Mouse (Mus musculus): ENCODE results near the gene Olfr1290. TPM values are rescaled to one million over a fixed set of nuclear protein-coding genes. Genes with fewer than 3 reads are reported as not detected.

The Olfr1290 gene
- polyA plus RNA-seq (2016; fragmentation: Nextera tagmentation; extraction: Ambion mirVana) = not detected in 2 replicates

- no peak for DNase-seq (ENCODE audit: low spot score)
- no peaks in the 10 kb centered on the region for H3K27me3 ChIP-seq (ENCODE audit: low read depth, poor library complexity, severe bottlenecking)
- H3K36me3 ChIP-seq = no peaks in the 10 kb centered on the region
- 86% methylated on average over 5 of the region's 5 CpGs for WGBS
- no peak within 1 kb of the TSS for H3K27ac ChIP-seq (replicated peaks)
- no peak within 1 kb of the TSS for H3K4me3 ChIP-seq
- H3K9me3 ChIP-seq (replicated peaks) = no peaks in the 10 kb centered on the region; the same call in 1 of the 2 replicates
- no peaks in the 10 kb centered on the region for H3K4me1 ChIP-seq
Measured at GRCm38 (mm10) chr2:111493729-111494128, at the start of gene Olfr1290. Gene Olfr1290, minus strand, starts transcription at chr2:111493829.

GRCm38 (mm10) chr2:111540191-111540590, 46.6 kb upstream of the Olfr1290 start, which contains the start of gene Olfr1294:
Gene Olfr1294, minus strand, starts transcription at chr2:111540291.
- Histone ChIP-seq H3K27ac (replicated peaks) (no peak within 1 kb of the TSS), H3K4me1 (no peaks in the 10 kb centered on the region), H3K36me3 (no peaks in the 10 kb centered on the region), H3K9me3 (replicated peaks) (no peaks in the 10 kb centered on the region), H3K4me3 (no peak within 1 kb of the TSS), H3K27me3 (ENCODE audit: low read depth, poor library complexity, severe bottlenecking) (no peaks in the 10 kb centered on the region)
- no peak for DNase-seq (ENCODE audit: low spot score)
- WGBS = 62% methylated on average over 1 of the region's 1 CpGs

GRCm38 (mm10) chr2:111524903-111525302, 31.3 kb upstream of the Olfr1290 start, which contains the start of gene Olfr1293-ps:
Gene Olfr1293-ps, plus strand, starts transcription at chr2:111525203.
- Histone ChIP-seq H3K36me3 (no peaks in the 10 kb centered on the region), H3K4me1 (no peaks in the 10 kb centered on the region), H3K9me3 (replicated peaks) (peaks cover 3% of the 10 kb centered on the region; the same call in 1 of the 2 replicates), H3K27me3 (ENCODE audit: low read depth, poor library complexity, severe bottlenecking) (no peaks in the 10 kb centered on the region), H3K27ac (replicated peaks) (no peak within 1 kb of the TSS), H3K4me3 (no peak within 1 kb of the TSS)
- WGBS = 86% methylated on average over 1 of the region's 1 CpGs
- DNase-seq (ENCODE audit: low spot score) = no peak

GRCm38 (mm10) chr2:111517451-111517850, 23.8 kb upstream of the Olfr1290 start:
- Histone ChIP-seq H3K27ac (replicated peaks) (no peak overlapping the region), H3K9me3 (replicated peaks) (peaks cover 9% of the 10 kb centered on the region), H3K27me3 (ENCODE audit: low read depth, poor library complexity, severe bottlenecking) (no peaks in the 10 kb centered on the region), H3K4me1 (no peaks in the 10 kb centered on the region), H3K36me3 (no peaks in the 10 kb centered on the region), H3K4me3 (no peak overlapping the region)
- no peak for DNase-seq (ENCODE audit: low spot score)
- WGBS = 92% methylated on average over 10 of the region's 10 CpGs

- no peaks in the 10 kb centered on the region; the same call in 1 of the 2 replicates for H3K9me3 ChIP-seq (replicated peaks)
- H3K27ac ChIP-seq (replicated peaks) = no peak within 1 kb of the TSS
- no peaks in the 10 kb centered on the region for H3K36me3 ChIP-seq
- H3K27me3 ChIP-seq (ENCODE audit: low read depth, poor library complexity, severe bottlenecking) = no peaks in the 10 kb centered on the region
- H3K4me3 ChIP-seq = no peak within 1 kb of the TSS
- no peaks in the 10 kb centered on the region for H3K4me1 ChIP-seq
- WGBS = 88% methylated on average over 3 of the region's 3 CpGs
- no peak for DNase-seq (ENCODE audit: low spot score)
Measured at GRCm38 (mm10) chr2:111496880-111497279, 3.3 kb upstream of the Olfr1290 start, which contains the start of gene Olfr1291-ps1. Gene Olfr1291-ps1, plus strand, starts transcription at chr2:111497180.

GRCm38 (mm10) chr2:111480519-111480918, 13.1 kb downstream of the Olfr1290 start, which contains the start of gene Olfr1289:
Gene Olfr1289, plus strand, starts transcription at chr2:111480819.
- no peaks in the 10 kb centered on the region for H3K9me3 ChIP-seq (replicated peaks)
- H3K4me1 ChIP-seq = no peaks in the 10 kb centered on the region
- no peak within 1 kb of the TSS for H3K4me3 ChIP-seq
- no peak within 1 kb of the TSS for H3K27ac ChIP-seq (replicated peaks)
- 88% methylated on average over 1 of the region's 1 CpGs for WGBS
- no peaks in the 10 kb centered on the region for H3K27me3 ChIP-seq (ENCODE audit: low read depth, poor library complexity, severe bottlenecking)
- DNase-seq (ENCODE audit: low spot score) = no peak
- H3K36me3 ChIP-seq = no peaks in the 10 kb centered on the region

GRCm38 (mm10) chr2:111473801-111474200, 19.8 kb downstream of the Olfr1290 start, which contains the start of gene Olfr1288:
Gene Olfr1288, plus strand, starts transcription at chr2:111474101.
- H3K36me3 ChIP-seq = no peaks in the 10 kb centered on the region
- H3K27me3 ChIP-seq (ENCODE audit: low read depth, poor library complexity, severe bottlenecking) = no peaks in the 10 kb centered on the region
- no peaks in the 10 kb centered on the region for H3K9me3 ChIP-seq (replicated peaks)
- 90% methylated on average over 1 of the region's 1 CpGs for WGBS
- DNase-seq (ENCODE audit: low spot score) = no peak
- no peaks in the 10 kb centered on the region for H3K4me1 ChIP-seq
- H3K4me3 ChIP-seq = no peak within 1 kb of the TSS
- H3K27ac ChIP-seq (replicated peaks) = no peak within 1 kb of the TSS

- no peaks in the 10 kb centered on the region for H3K4me1 ChIP-seq
- H3K4me3 ChIP-seq = no peak within 1 kb of the TSS
- H3K9me3 ChIP-seq (replicated peaks) = no peaks in the 10 kb centered on the region; the same call in 1 of the 2 replicates
- DNase-seq (ENCODE audit: low spot score) = no peak
- H3K36me3 ChIP-seq = no peaks in the 10 kb centered on the region
- WGBS = 71% methylated on average over 1 of the region's 1 CpGs
- no peaks in the 10 kb centered on the region for H3K27me3 ChIP-seq (ENCODE audit: low read depth, poor library complexity, severe bottlenecking)
- H3K27ac ChIP-seq (replicated peaks) = no peak within 1 kb of the TSS
Measured at GRCm38 (mm10) chr2:111448842-111449241, 44.8 kb downstream of the Olfr1290 start, which contains the start of gene Olfr1287. Gene Olfr1287, plus strand, starts transcription at chr2:111449142.

Other genes starting within 250 kb of the Olfr1290 start
- not detected in 2 replicates for gene Olfr1276, start 239.3 kb downstream of the Olfr1290 start, polyA plus RNA-seq (2016; fragmentation: Nextera tagmentation; extraction: Ambion mirVana)
- not detected in 2 replicates for gene Olfr1277, start 219.7 kb downstream of the Olfr1290 start, polyA plus RNA-seq (2016; fragmentation: Nextera tagmentation; extraction: Ambion mirVana)
- not detected in 2 replicates for gene Olfr1278, start 203.7 kb downstream of the Olfr1290 start, polyA plus RNA-seq (2016; fragmentation: Nextera tagmentation; extraction: Ambion mirVana)
- not detected in 2 replicates for gene Olfr1279, start 193.2 kb downstream of the Olfr1290 start, polyA plus RNA-seq (2016; fragmentation: Nextera tagmentation; extraction: Ambion mirVana)
- not detected in 2 replicates for gene Olfr1280, start 179.8 kb downstream of the Olfr1290 start, polyA plus RNA-seq (2016; fragmentation: Nextera tagmentation; extraction: Ambion mirVana)
- gene Olfr1281, start 167.3 kb downstream of the Olfr1290 start, polyA plus RNA-seq (2016; fragmentation: Nextera tagmentation; extraction: Ambion mirVana) = not detected in 2 replicates
- gene Olfr1282, start 157.8 kb downstream of the Olfr1290 start, polyA plus RNA-seq (2016; fragmentation: Nextera tagmentation; extraction: Ambion mirVana) = not detected in 2 replicates
- gene Olfr1283, start 127.0 kb downstream of the Olfr1290 start, polyA plus RNA-seq (2016; fragmentation: Nextera tagmentation; extraction: Ambion mirVana) = not detected in 2 replicates
- gene Olfr1284, start 118.3 kb downstream of the Olfr1290 start, polyA plus RNA-seq (2016; fragmentation: Nextera tagmentation; extraction: Ambion mirVana) = not detected in 2 replicates
- gene Olfr1286, start 70.7 kb downstream of the Olfr1290 start, polyA plus RNA-seq (2016; fragmentation: Nextera tagmentation; extraction: Ambion mirVana) = not detected in 2 replicates
- gene Olfr1287, start 44.7 kb downstream of the Olfr1290 start, polyA plus RNA-seq (2016; fragmentation: Nextera tagmentation; extraction: Ambion mirVana) = not detected in 2 replicates
- not detected in 2 replicates for gene Olfr1288, start 19.7 kb downstream of the Olfr1290 start, polyA plus RNA-seq (2016; fragmentation: Nextera tagmentation; extraction: Ambion mirVana)
- gene Olfr1289, start 13.0 kb downstream of the Olfr1290 start, polyA plus RNA-seq (2016; fragmentation: Nextera tagmentation; extraction: Ambion mirVana) = not detected in 2 replicates
- gene Olfr1291-ps1, start 3.4 kb upstream of the Olfr1290 start, polyA plus RNA-seq (2016; fragmentation: Nextera tagmentation; extraction: Ambion mirVana) = not detected in 2 replicates
- not detected in 2 replicates for gene Olfr1293-ps, start 31.4 kb upstream of the Olfr1290 start, polyA plus RNA-seq (2016; fragmentation: Nextera tagmentation; extraction: Ambion mirVana)
- not detected in 2 replicates for gene Olfr1294, start 46.5 kb upstream of the Olfr1290 start, polyA plus RNA-seq (2016; fragmentation: Nextera tagmentation; extraction: Ambion mirVana)
- not detected in 2 replicates for gene Olfr1295, start 75.9 kb upstream of the Olfr1290 start, polyA plus RNA-seq (2016; fragmentation: Nextera tagmentation; extraction: Ambion mirVana)
- not detected in 2 replicates for gene Olfr1297, start 132.7 kb upstream of the Olfr1290 start, polyA plus RNA-seq (2016; fragmentation: Nextera tagmentation; extraction: Ambion mirVana)
- not detected in 2 replicates for gene Olfr1298, start 155.4 kb upstream of the Olfr1290 start, polyA plus RNA-seq (2016; fragmentation: Nextera tagmentation; extraction: Ambion mirVana)
- not detected in 2 replicates for gene Olfr1299, start 167.6 kb upstream of the Olfr1290 start, polyA plus RNA-seq (2016; fragmentation: Nextera tagmentation; extraction: Ambion mirVana)

Measured in midbrain, embryonic 10.5 days (tissue).